Mouse (Mus musculus) monocyte, adult 5-6 weeks (primary cell): ENCODE data around the gene Ascl2. TPM values are rescaled to one million over a fixed set of nuclear protein-coding genes. Genes with fewer than 3 reads are reported as not detected.

Source experiments
- ATAC-seq: fragments of 153-309, 156-312 bp; replicated peaks from 2 replicates; pipeline ENCODE4 v1.8.0; 2017; ENCODE audit warnings: mild to moderate bottlenecking; ENCODE audit not compliant: low TSS enrichment, insufficient number of reproducible peaks, severe bottlenecking, poor library complexity, low FRiP score
- total RNA-seq: library from RNA; stranded (forward); fragments of 200-1000, 200-491, 200-594 nt; gene quantifications from 3 replicates; pipeline ENCODE4 v1.2.3, GENCODE M21; 2017

The Ascl2 gene
- total RNA-seq, 1 experiment from 2014 or later, result not detected

DNA sequence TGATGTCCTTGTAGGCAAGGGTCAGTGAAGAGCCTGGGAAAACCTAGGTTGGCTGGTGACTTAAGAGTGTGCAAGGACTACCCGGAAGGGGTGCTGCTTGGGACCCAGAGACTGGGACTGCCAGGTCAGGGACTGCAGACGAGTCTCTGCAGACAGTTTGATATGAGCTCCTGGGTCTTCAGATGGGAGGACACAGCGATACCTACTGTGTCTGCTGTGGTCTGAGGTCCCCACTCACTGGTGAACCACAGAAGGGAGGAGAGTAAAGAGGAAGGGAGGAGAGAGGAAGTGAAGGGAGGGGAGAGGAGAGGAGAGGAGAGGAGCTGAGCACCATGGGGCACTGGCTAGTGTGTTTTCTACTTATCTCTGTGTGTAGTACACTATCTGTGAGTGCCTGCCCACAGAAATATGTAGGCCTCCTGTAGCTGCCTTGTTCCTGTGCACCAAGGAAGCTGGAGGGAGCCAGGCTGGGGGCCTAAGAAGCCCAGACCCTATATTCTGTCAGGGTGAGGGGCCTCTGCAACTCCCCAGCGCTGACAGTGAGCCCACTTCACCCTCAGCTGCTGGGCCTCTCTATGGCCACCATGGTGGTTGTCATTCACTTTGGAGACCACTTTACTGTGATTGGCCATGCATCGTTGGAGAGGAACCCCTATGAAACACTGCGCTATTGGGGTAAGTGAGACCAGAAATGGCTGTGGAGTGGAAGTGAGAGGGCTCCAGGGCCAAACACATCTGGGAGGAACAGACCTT lies 36.5 kb upstream of the Ascl2 start:
- 0 out of 2 replicates have a peak, but pooled peaks have one; percentile 4 for ATAC-seq

DNA sequence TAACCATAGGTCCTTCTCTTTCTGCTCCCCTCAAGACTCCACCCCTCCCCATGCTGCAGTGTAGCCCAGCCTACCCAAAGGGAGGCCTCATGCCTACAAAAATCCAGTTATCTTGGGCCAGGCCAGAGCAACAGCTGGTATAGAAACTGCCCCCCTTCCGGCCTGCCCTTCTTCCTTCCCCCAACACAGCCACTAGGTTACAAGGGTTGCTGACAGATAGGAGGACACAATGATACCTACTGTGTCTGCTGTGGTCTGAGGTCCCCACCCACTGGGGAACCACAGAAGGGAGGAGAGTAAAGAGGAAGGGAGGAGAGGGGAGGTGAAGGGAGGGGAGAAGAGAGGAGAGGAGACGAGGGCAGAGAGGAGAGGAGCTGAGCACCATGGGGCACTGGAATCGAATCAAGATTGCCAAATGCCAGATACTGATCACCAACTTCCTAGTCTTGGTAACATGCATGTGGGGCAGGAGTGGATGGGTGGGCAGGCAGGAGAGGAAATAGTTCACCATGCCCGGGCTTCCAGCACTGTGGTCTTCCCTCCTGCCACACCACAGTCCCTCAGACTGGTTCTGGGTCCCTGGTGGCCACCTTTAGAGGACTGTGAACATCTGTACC lies 35.8 kb upstream of the Ascl2 start, which contains the start of gene Tspan32:
Gene Tspan32 (plus strand): TSS at position 320 of the 617 bp plus-strand sequence.
- peak; percentile 11; the same call in 1 of the 2 replicates for ATAC-seq

DNA sequence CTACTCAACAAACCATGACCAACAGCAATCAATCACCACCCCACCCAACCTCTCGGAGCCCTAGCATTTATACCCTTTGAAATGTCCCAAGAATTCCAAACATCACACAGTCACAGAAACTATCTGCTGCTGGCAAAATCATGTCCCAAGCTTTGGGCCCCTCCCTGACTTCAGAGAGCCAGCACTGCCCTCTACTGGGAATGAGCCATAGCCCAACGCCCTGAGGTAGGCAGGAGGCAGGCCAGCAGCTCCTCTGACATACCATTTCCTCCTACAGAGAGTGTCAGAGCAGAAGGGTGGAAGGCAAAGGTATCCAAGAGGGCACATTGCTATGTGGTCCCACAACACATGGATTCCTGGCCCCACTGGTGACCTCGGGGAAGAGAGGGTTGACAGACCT lies 33.6 kb upstream of the Ascl2 start:
- no peak for ATAC-seq

DNA sequence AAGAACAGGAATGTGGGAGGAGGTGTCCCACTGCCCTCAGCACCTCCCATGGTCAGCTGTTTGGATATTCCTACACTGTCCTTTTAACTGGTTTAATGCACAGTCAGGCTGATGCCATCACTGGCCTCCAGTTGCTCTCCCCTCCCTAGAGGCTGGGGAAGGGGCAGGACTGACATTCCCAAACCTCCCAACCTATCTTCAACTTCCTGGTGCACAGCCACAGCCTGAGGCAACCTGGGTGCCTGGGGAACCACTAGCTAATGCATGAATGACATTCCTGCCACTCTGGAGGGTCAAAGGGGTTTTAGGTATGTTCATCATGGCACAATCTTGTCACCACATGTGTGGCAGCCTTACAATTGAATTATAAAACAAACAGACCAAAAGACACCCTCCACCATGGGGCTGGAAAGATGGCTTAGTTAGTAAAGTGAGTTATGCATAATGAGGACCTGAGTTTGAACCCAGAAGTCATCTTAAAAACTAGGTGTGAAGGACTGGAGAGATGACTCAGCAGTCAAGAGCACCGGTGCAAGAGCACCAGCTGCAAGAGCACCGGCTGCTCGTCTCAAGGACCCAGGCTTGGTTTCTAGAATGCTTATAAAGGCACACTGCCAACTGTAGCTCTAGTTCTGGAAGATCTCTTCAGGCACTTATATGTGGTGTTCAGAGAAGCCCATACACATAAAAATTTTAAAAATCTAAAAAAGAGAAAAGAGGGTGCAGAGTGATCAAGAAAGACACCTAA lies 28.5 kb upstream of the Ascl2 start:
- ATAC-seq, result no peak

DNA sequence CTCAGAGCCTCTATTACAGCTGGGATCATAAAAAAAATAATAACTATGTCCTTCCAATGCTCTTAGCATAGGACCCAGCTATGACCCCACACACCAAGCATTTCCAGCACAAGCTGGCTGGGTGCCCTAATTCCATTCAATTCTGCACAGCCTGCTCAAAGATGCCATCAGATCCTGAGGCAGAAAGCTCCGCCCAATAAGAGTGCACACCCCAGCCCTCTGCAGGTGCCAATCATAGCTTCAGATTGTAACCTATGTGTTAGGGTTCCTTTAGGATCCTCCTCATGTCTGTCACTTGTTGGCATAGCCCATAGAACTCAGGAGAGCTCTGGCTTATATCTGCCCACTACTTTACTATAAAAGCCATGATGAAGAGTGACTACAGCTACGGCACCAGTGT lies 27.9 kb upstream of the Ascl2 start:
- ATAC-seq, result no peak

DNA sequence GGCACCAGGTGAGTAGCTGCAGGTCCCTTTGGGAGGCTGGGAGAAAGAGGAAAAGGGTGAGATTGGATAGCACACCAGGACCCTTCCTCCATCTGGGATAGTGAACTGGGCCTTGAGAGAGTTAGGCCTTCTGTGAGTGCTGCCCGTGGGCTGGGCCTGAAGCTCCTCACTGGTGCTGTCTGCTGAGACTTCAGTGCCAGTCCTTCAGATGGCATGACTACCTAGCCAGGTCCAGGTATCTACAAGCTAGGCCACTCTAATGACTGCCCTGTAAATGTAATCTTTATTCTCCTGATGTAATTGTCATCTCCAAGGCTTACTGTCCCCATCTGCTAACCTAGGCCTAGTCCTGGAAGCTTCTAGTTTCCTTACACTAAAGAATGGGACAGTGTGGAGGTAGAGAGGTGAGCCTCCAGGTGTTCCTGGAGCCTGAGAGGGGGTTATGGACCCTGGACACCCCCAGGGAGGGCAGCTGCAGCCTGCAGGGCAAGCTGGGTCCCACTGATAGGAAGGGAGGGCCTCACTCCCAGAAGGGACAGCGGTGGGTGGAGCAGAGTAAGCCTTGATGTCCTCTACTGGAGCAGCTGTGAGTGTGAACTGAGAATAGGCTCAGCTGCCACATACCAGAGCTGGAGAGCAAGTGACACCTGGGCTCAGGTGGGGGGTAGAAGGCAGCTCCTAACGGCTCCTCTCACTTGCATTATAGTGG lies 26.7 kb upstream of the Ascl2 start:
- no peak for ATAC-seq

DNA sequence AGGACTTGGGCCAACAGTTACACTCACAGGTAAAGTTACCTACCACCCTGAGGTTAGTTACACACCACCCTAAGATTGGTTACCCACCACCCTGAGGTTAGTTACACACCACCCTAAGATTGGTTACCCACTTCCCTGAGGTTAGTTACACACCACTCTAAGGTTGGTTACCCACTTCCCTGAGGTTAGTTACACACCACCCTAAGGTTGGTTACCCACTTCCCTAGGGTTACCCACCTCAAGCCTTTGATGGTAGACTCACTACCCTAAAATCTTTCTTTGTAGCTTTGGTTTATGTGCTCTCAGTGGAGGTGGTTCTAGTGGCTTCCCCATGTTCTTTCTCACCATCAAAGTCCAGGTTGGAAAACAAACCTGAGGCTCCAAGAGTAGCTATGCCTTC lies 25.9 kb upstream of the Ascl2 start:
- peak; percentile 49; the same call in 1 of the 2 replicates for ATAC-seq

DNA sequence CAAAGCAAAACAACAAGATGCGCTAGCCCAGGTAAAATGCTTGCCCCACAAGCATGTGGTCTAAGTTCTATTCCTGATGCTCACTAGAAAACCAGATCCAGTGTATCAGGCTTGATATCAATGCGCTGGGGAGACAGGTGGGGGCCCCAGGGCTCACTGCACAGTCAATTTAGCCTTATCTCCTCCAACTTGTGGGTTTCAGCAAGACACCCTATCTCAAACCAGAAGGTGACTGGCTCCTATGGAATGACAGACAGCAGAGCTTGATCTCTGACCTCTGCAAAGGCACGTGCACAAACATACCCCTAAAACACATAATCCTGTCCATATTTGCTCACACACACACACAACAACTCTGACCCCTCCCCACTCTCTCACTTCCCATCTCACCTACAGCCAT lies 18.7 kb upstream of the Ascl2 start:
- ATAC-seq, result no peak

DNA sequence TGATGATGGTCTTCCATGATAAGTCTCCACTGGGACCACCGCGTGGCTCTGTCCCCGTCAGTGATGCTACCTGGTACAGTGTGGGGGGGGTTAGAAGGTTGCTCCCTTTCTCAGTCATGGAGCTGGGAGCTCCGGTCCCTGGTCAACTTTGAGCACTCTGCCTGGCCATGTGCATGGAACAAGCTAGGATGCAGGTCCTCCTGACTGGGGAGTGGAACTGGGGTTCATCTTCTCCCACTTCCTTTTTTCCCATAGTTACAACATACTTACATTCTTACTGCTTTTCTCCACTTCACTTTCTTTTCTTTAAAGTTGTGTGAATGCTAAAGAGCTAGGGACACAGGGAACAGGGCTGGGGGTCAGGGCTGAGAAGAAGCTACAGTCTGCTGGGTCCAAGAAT lies 16.1 kb upstream of the Ascl2 start:
- ATAC-seq, result no peak

DNA sequence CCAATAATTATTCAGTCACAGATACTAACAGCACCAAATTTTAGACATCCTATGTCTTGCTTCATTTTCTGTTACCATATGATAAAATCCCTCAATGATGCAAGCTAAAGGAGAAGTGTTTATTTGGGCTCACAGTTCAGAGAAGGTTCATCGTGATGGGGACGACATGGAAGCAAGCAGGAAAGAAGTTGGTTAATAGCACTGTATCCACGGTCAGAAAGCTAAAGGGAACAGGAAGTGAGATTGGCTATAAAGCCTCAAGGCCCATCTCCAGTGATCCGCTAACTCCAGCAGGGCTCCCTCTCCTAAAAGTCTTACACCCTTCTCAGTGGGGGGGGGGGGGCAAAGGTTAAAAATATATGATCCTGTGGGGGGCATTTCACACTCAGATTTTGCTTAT lies 12.8 kb upstream of the Ascl2 start:
- ATAC-seq, result no peak

DNA sequence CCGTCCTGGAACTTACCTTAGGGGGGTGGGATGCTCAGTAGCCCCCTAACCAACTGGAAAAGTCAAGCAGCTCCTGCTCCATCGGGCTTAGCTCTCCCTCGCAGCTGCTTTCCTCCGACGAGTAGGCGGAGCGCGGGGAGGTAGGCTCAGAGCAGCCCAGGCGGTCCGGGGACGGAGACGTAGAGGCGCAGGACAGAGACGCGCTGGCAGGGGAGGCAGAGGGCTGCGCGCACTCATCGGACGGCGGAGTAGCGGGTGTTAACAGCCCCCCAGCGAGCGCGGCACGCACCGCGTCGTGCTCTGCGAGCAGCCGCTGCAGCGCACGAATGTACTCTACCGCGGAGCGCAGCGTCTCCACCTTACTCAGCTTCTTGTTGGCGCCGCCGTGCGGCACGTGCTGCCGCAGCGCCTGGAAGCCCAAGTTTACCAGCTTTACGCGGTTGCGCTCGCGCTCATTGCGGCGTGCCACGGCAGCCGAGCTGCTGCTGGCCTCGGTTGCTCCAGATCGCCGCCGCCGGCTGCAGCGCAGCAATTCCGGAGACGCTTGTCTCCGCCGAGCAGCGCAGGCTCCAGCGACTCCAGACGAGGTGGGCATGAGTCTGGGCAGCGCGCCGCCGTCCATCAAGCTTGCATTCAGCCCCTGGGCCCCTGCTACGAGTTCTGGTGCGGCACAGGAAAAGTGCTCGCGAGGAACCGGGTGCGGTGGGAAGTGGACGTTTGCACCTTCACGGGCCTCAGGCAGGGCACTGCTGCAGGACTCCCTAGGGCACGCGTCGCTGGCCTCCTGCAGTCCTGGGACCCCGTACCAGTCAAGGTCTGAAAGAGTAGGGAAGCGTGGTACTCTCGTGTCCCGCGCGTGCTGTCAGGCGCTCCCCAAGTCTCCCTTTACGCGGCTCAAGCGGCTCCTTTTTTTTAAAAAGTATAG lies 918 bp downstream of the Ascl2 start:
- ATAC-seq, result no peak

DNA sequence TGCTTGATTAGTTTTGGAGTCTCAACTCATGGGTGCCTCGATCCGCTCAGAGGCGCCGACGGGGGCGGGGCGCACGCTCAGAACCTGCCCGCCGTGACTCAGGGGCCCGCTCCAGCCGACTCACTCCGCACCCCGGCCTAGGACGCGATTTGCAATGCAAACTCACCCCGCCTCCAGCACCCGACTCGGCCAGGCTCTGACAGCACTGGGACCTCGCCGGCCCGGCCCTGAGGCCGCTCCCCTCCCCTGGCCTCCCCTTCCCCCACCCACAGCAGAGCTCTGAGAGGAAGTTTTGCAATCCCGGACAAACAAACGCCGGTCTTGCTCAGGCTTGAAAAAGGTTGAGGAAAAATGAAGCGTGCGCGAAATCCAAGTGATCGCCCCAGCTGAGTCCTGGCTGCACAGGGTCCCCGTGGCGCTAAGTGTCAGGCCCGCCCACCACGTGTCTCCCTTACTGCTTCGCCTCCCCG lies 1.6 kb downstream of the Ascl2 start:
- ATAC-seq, result no peak

DNA sequence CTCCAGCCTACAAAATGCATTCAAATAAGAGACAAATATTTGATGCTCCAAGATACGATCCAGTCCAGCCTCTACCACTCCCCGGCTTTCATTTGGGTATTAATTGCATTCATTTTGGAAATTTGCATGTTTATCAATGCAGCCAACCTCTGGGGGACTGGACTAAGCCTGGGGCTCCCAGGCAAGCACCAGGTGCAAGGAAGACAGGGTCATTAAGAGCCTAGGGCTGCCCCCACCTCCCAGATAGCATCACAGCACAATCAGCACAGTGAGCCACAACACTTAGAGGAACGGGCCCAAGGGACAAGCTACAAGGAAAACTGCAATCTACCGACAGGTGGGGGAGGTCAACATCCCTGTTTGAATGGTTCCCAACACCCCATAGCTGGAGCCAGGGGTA lies 9.3 kb downstream of the Ascl2 start:
- ATAC-seq, result no peak

DNA sequence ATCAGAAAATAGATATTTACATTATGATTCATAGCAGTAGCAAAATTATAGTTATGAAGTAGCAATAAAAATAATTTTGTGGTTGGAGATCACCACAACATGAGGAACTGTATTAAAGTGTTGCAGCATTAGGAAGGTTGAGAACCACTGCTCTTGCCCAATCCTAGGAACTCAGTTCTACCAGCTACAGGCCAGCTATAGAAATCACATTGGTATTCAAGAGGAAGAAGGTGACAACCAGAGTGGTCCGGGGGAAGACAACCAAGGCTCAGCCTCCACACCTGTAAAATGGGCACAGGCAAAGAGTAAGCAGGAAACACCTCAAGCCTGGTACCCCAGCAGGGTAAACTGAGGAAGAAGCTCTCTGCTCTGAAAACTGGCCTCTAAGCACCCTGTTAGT lies 10.2 kb downstream of the Ascl2 start:
- no peak for ATAC-seq

DNA sequence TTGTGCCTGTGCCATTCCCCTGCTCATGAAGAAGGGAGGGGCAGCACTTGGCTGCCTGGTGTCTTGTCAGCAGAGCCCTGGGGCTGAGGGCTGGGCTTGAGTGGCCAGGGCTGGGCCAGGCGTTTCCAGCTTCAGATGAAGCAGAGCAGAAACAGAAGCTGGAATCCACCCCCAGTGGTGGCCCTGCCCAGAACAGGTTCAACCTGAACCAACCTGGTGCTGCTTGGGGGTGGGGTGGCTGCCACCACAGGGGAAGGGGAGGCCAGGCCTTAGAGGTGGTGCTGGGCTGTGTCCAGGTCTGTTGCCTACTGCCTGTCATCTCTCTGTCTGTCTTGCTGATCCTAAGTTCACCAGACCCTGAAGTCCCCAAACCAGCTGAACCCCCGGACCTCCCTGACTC lies 13.0 kb downstream of the Ascl2 start:
- no peak for ATAC-seq

DNA sequence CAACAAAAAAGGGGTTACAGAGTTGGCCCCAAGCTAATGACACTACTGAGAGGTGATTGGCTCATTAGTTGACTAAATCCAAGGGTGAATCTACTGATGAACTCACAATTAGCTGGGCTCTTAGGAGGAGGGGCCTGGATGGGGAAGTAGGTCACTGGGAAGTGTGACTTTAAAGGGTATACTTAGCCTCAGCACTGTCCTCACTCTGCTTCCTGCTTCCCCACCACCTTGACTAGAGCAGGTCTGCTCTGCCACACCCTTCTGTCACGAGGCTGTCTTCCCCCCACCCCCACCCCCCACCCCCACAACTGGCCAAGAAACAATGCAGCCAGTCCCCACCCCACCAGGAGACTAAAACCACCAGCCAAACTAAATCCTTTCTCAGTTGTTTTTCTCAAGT lies 19.5 kb downstream of the Ascl2 start:
- ATAC-seq, result no peak; the same call in 1 of the 2 replicates

DNA sequence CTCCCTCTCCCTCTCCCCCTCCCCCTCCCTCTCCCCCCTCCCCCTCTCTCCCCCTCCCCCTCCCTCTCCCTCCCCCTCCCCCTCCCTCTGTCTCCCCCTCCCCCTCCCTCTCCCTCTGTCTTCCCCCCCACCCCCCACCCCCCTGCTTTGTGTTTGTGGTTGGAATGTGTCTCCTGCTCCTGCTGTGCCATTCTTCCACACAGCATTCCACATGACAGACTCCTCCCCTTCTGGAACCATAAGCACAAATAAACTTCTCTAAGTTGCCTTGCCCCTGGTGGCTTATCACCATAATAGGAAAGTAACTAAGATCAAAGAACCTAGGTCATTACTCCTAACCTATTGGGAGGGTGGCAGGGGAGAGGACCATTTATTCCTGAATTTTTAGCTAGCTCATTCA lies 31.4 kb downstream of the Ascl2 start:
- ATAC-seq, result no peak

DNA sequence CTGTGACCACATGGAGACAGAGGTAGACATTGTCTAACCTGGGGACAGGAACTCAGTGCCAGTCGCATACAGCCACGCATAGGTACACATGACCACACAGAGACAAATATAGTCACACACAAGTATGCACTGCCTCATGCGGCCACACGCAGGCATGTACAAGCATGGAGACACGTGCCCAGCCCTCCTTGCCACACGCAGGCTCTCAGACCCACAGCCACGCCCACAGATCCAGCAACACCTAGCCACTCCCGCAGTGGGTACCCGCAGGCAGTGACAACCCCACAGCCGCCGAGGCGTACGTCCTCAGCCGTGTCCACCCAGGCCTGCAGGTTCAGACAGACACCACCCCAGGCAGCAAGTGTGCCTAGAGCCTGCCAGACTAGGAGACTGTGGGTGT lies 33.4 kb downstream of the Ascl2 start:
- no peak for ATAC-seq
